Mouse (Mus musculus): ENCODE measurements around the gene Rtn4r. TPM values are rescaled to one million over a fixed set of nuclear protein-coding genes. Genes with fewer than 3 reads are reported as not detected.

Gene Rtn4r
- polyA plus RNA-seq, 1 experiment from 2014 or later, result 0.17 TPM

DNA sequence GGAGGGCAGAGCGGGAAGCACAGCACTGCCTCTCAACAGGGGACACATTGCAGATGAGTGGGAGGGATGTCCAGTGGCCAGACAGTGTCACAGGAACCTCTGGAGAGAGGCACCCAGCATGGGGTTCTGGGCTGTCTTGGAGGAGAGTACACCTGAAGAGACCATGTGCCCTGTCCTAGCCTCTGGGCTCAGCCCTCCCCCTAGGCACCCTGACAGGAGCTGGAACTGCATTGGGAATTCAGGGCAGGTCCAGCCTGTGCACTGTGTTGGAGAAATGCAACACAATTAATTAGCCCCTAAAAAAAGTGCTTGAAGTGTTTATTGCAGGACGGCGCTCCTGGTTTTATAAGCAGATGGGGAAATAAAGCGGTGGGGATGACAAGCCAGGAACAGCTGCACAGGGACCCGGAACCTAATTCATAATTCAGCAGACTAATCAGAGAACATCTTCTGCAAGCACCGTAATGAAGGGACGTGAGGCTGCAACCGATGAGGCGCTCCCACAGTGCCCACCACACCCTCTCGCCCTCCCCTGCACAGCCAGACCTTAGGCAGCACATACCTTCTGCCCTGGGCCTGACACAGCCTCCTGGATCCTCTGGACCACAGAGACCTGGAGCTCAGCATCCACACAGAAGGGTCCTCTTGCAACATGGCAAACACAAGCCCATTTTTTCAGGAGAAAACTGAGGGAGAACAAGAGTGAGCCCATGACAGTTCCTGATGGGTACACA is 71.1 kb downstream of the Rtn4r start:
- TF ChIP-seq CTCF (IDR thresholded peaks at IDR 0.05) (no peak), EP300 (IDR thresholded peaks at IDR 0.05) (no peak)
- no peak overlapping the region for H3K4me3 ChIP-seq (ENCODE audit: low read depth, low read length)
- no peaks in the 10 kb centered on the region for H3K36me3 ChIP-seq (ENCODE audit: insufficient read depth, low read length)
- H3K4me1 ChIP-seq (ENCODE audit: insufficient read depth, low read depth, low read length), result no peaks in the 10 kb centered on the region
- ATAC-seq (no peak), DNase-seq (ENCODE audit: low spot score) (no peak)
- no peak overlapping the region for H3K27ac ChIP-seq (ENCODE audit: low read length)
- 68% methylated on average over 10 of the region's 10 CpGs for WGBS
- no peaks in the 10 kb centered on the region for H3K9me3 ChIP-seq (ENCODE audit: low read length)
- H3K9ac ChIP-seq (replicated peaks; ENCODE audit: low read depth), result no peak overlapping the region
- no peaks in the 10 kb centered on the region for H3K27me3 ChIP-seq (replicated peaks; ENCODE audit: insufficient read depth, low read length)
- H3K4me2 ChIP-seq (replicated peaks; ENCODE audit: low read depth, low read length), result no peak overlapping the region

DNA sequence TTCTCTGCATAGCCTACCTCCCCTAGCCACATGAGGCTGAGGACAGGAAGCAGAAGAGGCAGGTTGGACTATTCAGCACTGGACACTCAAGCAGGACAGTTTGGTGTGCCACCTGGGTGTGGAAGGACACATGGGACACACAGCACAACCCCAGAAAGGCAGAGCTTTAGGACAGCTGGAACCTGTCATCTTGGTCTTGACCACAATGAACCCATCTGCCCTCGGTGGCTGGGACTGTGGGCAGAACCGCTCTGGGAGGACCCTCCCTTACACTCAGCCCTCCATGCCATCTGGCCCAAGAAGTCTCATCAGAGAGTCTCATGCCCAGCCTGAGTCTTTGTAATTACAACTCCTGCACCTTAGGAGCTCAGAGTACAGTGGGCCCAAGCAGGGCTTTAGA is 72.6 kb downstream of the Rtn4r start:
- no peak for DNase-seq (ENCODE audit: low spot score)
- H3K4me1 ChIP-seq (ENCODE audit: insufficient read depth, low read depth, low read length), result no peaks in the 10 kb centered on the region
- H3K36me3 ChIP-seq (ENCODE audit: insufficient read depth, low read length), result no peaks in the 10 kb centered on the region
- H3K27me3 ChIP-seq (replicated peaks; ENCODE audit: insufficient read depth, low read length), result no peaks in the 10 kb centered on the region
- WGBS, result 64% methylated on average over 2 of the region's 2 CpGs
- no peak for TF ChIP-seq EP300 (IDR thresholded peaks at IDR 0.05)
- no peak for TF ChIP-seq CTCF (IDR thresholded peaks at IDR 0.05)
- ATAC-seq, result no peak
- no peaks in the 10 kb centered on the region for H3K9me3 ChIP-seq (ENCODE audit: low read length)
- no peak overlapping the region for H3K9ac ChIP-seq (replicated peaks; ENCODE audit: low read depth)
- no peak overlapping the region for H3K27ac ChIP-seq (ENCODE audit: low read length)
- no peak overlapping the region for H3K4me2 ChIP-seq (replicated peaks; ENCODE audit: low read depth, low read length)
- no peak overlapping the region for H3K4me3 ChIP-seq (ENCODE audit: low read depth, low read length)

DNA sequence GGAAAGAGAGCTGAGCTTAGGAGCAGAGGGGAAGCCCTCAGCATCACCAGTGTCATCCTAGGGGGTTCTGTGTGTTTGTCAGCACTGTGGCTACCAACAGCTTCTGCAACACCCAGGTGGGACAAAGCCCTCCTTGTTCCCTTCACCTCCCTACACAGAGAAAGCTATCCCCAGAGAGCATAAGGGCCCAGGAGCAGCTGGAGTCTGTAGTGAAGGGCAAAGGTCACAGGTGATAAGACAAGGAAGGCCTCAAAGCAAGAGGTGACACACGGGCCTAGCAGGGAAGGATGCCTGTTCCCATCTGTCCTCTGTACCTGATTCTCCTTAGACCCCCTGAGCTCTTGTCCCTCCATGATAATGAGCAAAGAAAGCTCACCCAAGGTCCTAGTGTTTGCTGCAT is 74.2 kb downstream of the Rtn4r start:
- Histone ChIP-seq H3K4me1 (ENCODE audit: insufficient read depth, low read depth, low read length) (no peaks in the 10 kb centered on the region), H3K36me3 (ENCODE audit: insufficient read depth, low read length) (no peaks in the 10 kb centered on the region), H3K4me3 (ENCODE audit: low read depth, low read length) (no peak overlapping the region), H3K27ac (ENCODE audit: low read length) (no peak overlapping the region), H3K9me3 (ENCODE audit: low read length) (no peaks in the 10 kb centered on the region), H3K27me3 (replicated peaks; ENCODE audit: insufficient read depth, low read length) (no peaks in the 10 kb centered on the region), H3K4me2 (replicated peaks; ENCODE audit: low read depth, low read length) (no peak overlapping the region), H3K9ac (replicated peaks; ENCODE audit: low read depth) (no peak overlapping the region)
- TF ChIP-seq EP300 (IDR thresholded peaks at IDR 0.05) (no peak), CTCF (IDR thresholded peaks at IDR 0.05) (no peak)
- DNase-seq (ENCODE audit: low spot score), result no peak
- ATAC-seq, result no peak
- WGBS, result 19% methylated on average over 1 of the region's 1 CpGs

Small RNAs within 50 kb of the gene (microRNA-seq; reads per million reads assigned to microRNA genes)
- not detected for gene Mir6366

Other genes with a start within 250 kb of the Rtn4r start
- 0.11 and 0.18 TPM in 2 replicates for gene Gm20518, start 236.0 kb upstream of the Rtn4r start, polyA plus RNA-seq (2015; fragmentation: Nextera tagmentation; extraction: Ambion mirVana)
- gene Tssk1, start 233.4 kb upstream of the Rtn4r start, polyA plus RNA-seq (2015; fragmentation: Nextera tagmentation; extraction: Ambion mirVana), result not detected in 2 replicates
- gene Dgcr2, start 229.1 kb upstream of the Rtn4r start, polyA plus RNA-seq (2015; fragmentation: Nextera tagmentation; extraction: Ambion mirVana), result 47.3 and 49.2 TPM in 2 replicates
- not detected in 2 replicates for gene Tssk2, start 229.0 kb upstream of the Rtn4r start, polyA plus RNA-seq (2015; fragmentation: Nextera tagmentation; extraction: Ambion mirVana)
- 21.8 and 22.6 TPM in 2 replicates for gene Ess2, start 216.3 kb upstream of the Rtn4r start, polyA plus RNA-seq (2015; fragmentation: Nextera tagmentation; extraction: Ambion mirVana)
- not detected in 2 replicates for gene Gsc2, start 212.6 kb upstream of the Rtn4r start, polyA plus RNA-seq (2015; fragmentation: Nextera tagmentation; extraction: Ambion mirVana)
- 87.3 and 94.0 TPM in 2 replicates for gene Slc25a1, start 199.4 kb upstream of the Rtn4r start, polyA plus RNA-seq (2015; fragmentation: Nextera tagmentation; extraction: Ambion mirVana)
- 0.21 and 0.30 TPM in 2 replicates for gene Vpreb2, start 147.2 kb upstream of the Rtn4r start, polyA plus RNA-seq (2015; fragmentation: Nextera tagmentation; extraction: Ambion mirVana)
- 78.6 and 87.2 TPM in 2 replicates for gene Dgcr6, start 74.8 kb upstream of the Rtn4r start, polyA plus RNA-seq (2015; fragmentation: Nextera tagmentation; extraction: Ambion mirVana)
- gene Prodh, start 37.4 kb upstream of the Rtn4r start, polyA plus RNA-seq (2015; fragmentation: Nextera tagmentation; extraction: Ambion mirVana), result 10.6 and 11.0 TPM in 2 replicates
- gene Ccdc188, start 90.2 kb downstream of the Rtn4r start, polyA plus RNA-seq (2015; fragmentation: Nextera tagmentation; extraction: Ambion mirVana), result not detected in 2 replicates
- gene Zdhhc8, start 107.5 kb downstream of the Rtn4r start, polyA plus RNA-seq (2015; fragmentation: Nextera tagmentation; extraction: Ambion mirVana), result 12.9 and 13.9 TPM in 2 replicates
- gene Trmt2a, start 121.0 kb downstream of the Rtn4r start, polyA plus RNA-seq (2015; fragmentation: Nextera tagmentation; extraction: Ambion mirVana), result 39.2 and 39.7 TPM in 2 replicates
- gene Ranbp1, start 121.1 kb downstream of the Rtn4r start, polyA plus RNA-seq (2015; fragmentation: Nextera tagmentation; extraction: Ambion mirVana), result 155 and 163 TPM in 2 replicates
- gene Gm49776, start 130.7 kb downstream of the Rtn4r start, polyA plus RNA-seq (2015; fragmentation: Nextera tagmentation; extraction: Ambion mirVana), result 2.2 and 2.5 TPM in 2 replicates
- 13.3 and 14.4 TPM in 2 replicates for gene Dgcr8, start 161.6 kb downstream of the Rtn4r start, polyA plus RNA-seq (2015; fragmentation: Nextera tagmentation; extraction: Ambion mirVana)
- 23.7 and 25.2 TPM in 2 replicates for gene Tango2, start 220.5 kb downstream of the Rtn4r start, polyA plus RNA-seq (2015; fragmentation: Nextera tagmentation; extraction: Ambion mirVana)
- 14.6 and 18.5 TPM in 2 replicates for gene Arvcf, start 220.5 kb downstream of the Rtn4r start, polyA plus RNA-seq (2015; fragmentation: Nextera tagmentation; extraction: Ambion mirVana)